Mouse (Mus musculus): ENCODE measurements around the gene Pdcd4. TPM values are rescaled to one million over a fixed set of nuclear protein-coding genes. Genes with fewer than 3 reads are reported as not detected.

Pdcd4 gene
- polyA plus RNA-seq, 1 experiment from 2014 or later = 204 TPM

GRCm38 (mm10) chr19:53851826-53852698 lies 40.0 kb upstream of the Pdcd4 start:
- no peak overlapping the region for H3K4me3 ChIP-seq (ENCODE audit: low read depth, low read length)
- TF ChIP-seq CTCF (IDR thresholded peaks at IDR 0.05; ENCODE audit: low read depth) (no peak), EP300 (optimal IDR thresholded peaks at IDR 0.05) (no peak)
- no peaks in the 10 kb centered on the region for H3K9me3 ChIP-seq (ENCODE audit: control insufficient read depth, low read length)
- peaks cover 25% of the 10 kb centered on the region for H3K4me1 ChIP-seq (replicated peaks; ENCODE audit: control insufficient read depth, insufficient read depth)
- DNase-seq (ENCODE audit: low spot score) = no peak
- 65% methylated on average over 13 of the region's 14 CpGs for WGBS
- H3K27ac ChIP-seq (replicated peaks) = peak overlapping the region; percentile 87
- no peak overlapping the region; the same call in 1 of the 2 replicates for H3K4me2 ChIP-seq (replicated peaks; ENCODE audit: low read depth)
- H3K9ac ChIP-seq (ENCODE audit: low read length) = no peak overlapping the region
- no peaks in the 10 kb centered on the region for H3K36me3 ChIP-seq (ENCODE audit: control insufficient read depth, insufficient read depth, low read length)
- ATAC-seq (ENCODE audit: low FRiP score, low TSS enrichment) = no peak
- no peaks in the 10 kb centered on the region for H3K27me3 ChIP-seq (ENCODE audit: control insufficient read depth, insufficient read depth, low read length)

GRCm38 (mm10) chr19:53852699-53853451 lies 39.2 kb upstream of the Pdcd4 start:
- peak; percentile 80 for DNase-seq (ENCODE audit: low spot score)
- Histone ChIP-seq H3K4me2 (replicated peaks; ENCODE audit: low read depth) (no peak overlapping the region; the same call in 1 of the 2 replicates), H3K27me3 (ENCODE audit: control insufficient read depth, insufficient read depth, low read length) (no peaks in the 10 kb centered on the region), H3K4me3 (ENCODE audit: low read depth, low read length) (no peak overlapping the region), H3K9ac (ENCODE audit: low read length) (no peak overlapping the region), H3K9me3 (ENCODE audit: control insufficient read depth, low read length) (no peaks in the 10 kb centered on the region), H3K4me1 (replicated peaks; ENCODE audit: control insufficient read depth, insufficient read depth) (peaks cover 25% of the 10 kb centered on the region), H3K27ac (replicated peaks) (peak overlapping the region; percentile 87), H3K36me3 (ENCODE audit: control insufficient read depth, insufficient read depth, low read length) (no peaks in the 10 kb centered on the region)
- no peak for TF ChIP-seq EP300 (optimal IDR thresholded peaks at IDR 0.05)
- no peak for TF ChIP-seq CTCF (IDR thresholded peaks at IDR 0.05; ENCODE audit: low read depth)
- WGBS = 23% methylated on average over 15 of the region's 15 CpGs
- peak; percentile 55 for ATAC-seq (ENCODE audit: low FRiP score, low TSS enrichment)

- H3K36me3 ChIP-seq (ENCODE audit: control insufficient read depth, insufficient read depth, low read length) = no peaks in the 10 kb centered on the region
- TF ChIP-seq CTCF (IDR thresholded peaks at IDR 0.05; ENCODE audit: low read depth) (no peak), EP300 (optimal IDR thresholded peaks at IDR 0.05) (no peak)
- no peak overlapping the region for H3K9ac ChIP-seq (ENCODE audit: low read length)
- H3K4me2 ChIP-seq (replicated peaks; ENCODE audit: low read depth) = no peak overlapping the region
- H3K4me3 ChIP-seq (ENCODE audit: low read depth, low read length) = no peak overlapping the region
- H3K4me1 ChIP-seq (replicated peaks; ENCODE audit: control insufficient read depth, insufficient read depth) = peaks cover 23% of the 10 kb centered on the region
- H3K27ac ChIP-seq (replicated peaks) = peak overlapping the region; percentile 56
- no peaks in the 10 kb centered on the region for H3K9me3 ChIP-seq (ENCODE audit: control insufficient read depth, low read length)
- 46% methylated on average over 4 of the region's 4 CpGs for WGBS
- 0 out of 2 replicates have a peak, but pooled peaks have one; percentile 34 for ATAC-seq (ENCODE audit: low FRiP score, low TSS enrichment)
- peak; percentile 65 for DNase-seq (ENCODE audit: low spot score)
- no peaks in the 10 kb centered on the region for H3K27me3 ChIP-seq (ENCODE audit: control insufficient read depth, insufficient read depth, low read length)
These were observed 37.1 kb upstream of the Pdcd4 start for GRCm38 (mm10) chr19:53854978-53855377.

- Histone ChIP-seq H3K9ac (ENCODE audit: low read length) (no peak overlapping the region), H3K4me2 (replicated peaks; ENCODE audit: low read depth) (no peak overlapping the region), H3K4me1 (replicated peaks; ENCODE audit: control insufficient read depth, insufficient read depth) (peaks cover 19% of the 10 kb centered on the region), H3K4me3 (ENCODE audit: low read depth, low read length) (no peak overlapping the region), H3K27ac (replicated peaks) (peak overlapping the region; percentile 41; the same call in 1 of the 2 replicates), H3K9me3 (ENCODE audit: control insufficient read depth, low read length) (no peaks in the 10 kb centered on the region), H3K27me3 (ENCODE audit: control insufficient read depth, insufficient read depth, low read length) (no peaks in the 10 kb centered on the region), H3K36me3 (ENCODE audit: control insufficient read depth, insufficient read depth, low read length) (no peaks in the 10 kb centered on the region)
- ATAC-seq (ENCODE audit: low FRiP score, low TSS enrichment) (no peak), DNase-seq (ENCODE audit: low spot score) (no peak)
- 63% methylated on average over 5 of the region's 5 CpGs for WGBS
- no peak for TF ChIP-seq CTCF (IDR thresholded peaks at IDR 0.05; ENCODE audit: low read depth)
- no peak for TF ChIP-seq EP300 (optimal IDR thresholded peaks at IDR 0.05)
These were observed 36.2 kb upstream of the Pdcd4 start for GRCm38 (mm10) chr19:53855781-53856180.

DNA sequence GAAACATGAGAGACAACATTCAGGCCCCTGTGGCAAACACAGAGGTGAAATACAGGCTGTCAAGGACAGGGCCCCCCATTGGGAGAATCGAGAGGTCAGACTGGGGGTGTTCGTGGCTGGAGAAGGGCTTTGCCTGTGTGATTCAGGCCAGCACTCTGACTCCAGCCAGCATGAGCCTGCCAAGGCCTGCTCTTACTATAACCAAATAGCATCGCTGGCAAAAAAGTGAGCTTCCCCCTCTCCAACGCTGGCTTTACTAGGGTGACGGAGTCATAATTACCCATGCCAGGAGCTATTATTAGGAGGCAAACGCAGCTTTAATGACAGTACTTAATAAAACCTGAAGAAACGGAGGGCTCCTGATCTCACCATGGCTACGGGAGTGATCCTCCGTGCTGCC lies 35.2 kb upstream of the Pdcd4 start:
- Histone ChIP-seq H3K4me1 (replicated peaks; ENCODE audit: control insufficient read depth, insufficient read depth) (peaks cover 17% of the 10 kb centered on the region), H3K4me3 (ENCODE audit: low read depth, low read length) (no peak overlapping the region), H3K27ac (replicated peaks) (no peak overlapping the region; the same call in 1 of the 2 replicates), H3K36me3 (ENCODE audit: control insufficient read depth, insufficient read depth, low read length) (no peaks in the 10 kb centered on the region), H3K4me2 (replicated peaks; ENCODE audit: low read depth) (no peak overlapping the region), H3K9ac (ENCODE audit: low read length) (no peak overlapping the region), H3K9me3 (ENCODE audit: control insufficient read depth, low read length) (no peaks in the 10 kb centered on the region), H3K27me3 (ENCODE audit: control insufficient read depth, insufficient read depth, low read length) (no peaks in the 10 kb centered on the region)
- TF ChIP-seq CTCF (IDR thresholded peaks at IDR 0.05; ENCODE audit: low read depth) (no peak), EP300 (optimal IDR thresholded peaks at IDR 0.05) (no peak)
- ATAC-seq (ENCODE audit: low FRiP score, low TSS enrichment) (no peak), DNase-seq (ENCODE audit: low spot score) (no peak)
- WGBS = 60% methylated on average over 9 of the region's 9 CpGs
